Mouse (Mus musculus) cortical plate, adult 2 months (tissue): ENCODE data around the gene Tnxb.

Source experiments
- CTCF ChIP-seq: fragments of 200-500 bp; IDR thresholded peaks from 2 replicates; pipeline ENCODE4 v1.5.1; 2011; ENCODE audit warnings: mild to moderate bottlenecking, control low read depth, low read length; ENCODE audit not compliant: insufficient read depth; ENCODE audit errors: extremely low read depth
- POLR2A ChIP-seq: fragments of 200-500 bp; IDR thresholded peaks from 2 replicates; pipeline ENCODE4 v1.6.1; 2011; ENCODE audit warnings: mild to moderate bottlenecking, low read length, control low read depth; ENCODE audit not compliant: insufficient read depth; ENCODE audit errors: extremely low read depth

DNA sequence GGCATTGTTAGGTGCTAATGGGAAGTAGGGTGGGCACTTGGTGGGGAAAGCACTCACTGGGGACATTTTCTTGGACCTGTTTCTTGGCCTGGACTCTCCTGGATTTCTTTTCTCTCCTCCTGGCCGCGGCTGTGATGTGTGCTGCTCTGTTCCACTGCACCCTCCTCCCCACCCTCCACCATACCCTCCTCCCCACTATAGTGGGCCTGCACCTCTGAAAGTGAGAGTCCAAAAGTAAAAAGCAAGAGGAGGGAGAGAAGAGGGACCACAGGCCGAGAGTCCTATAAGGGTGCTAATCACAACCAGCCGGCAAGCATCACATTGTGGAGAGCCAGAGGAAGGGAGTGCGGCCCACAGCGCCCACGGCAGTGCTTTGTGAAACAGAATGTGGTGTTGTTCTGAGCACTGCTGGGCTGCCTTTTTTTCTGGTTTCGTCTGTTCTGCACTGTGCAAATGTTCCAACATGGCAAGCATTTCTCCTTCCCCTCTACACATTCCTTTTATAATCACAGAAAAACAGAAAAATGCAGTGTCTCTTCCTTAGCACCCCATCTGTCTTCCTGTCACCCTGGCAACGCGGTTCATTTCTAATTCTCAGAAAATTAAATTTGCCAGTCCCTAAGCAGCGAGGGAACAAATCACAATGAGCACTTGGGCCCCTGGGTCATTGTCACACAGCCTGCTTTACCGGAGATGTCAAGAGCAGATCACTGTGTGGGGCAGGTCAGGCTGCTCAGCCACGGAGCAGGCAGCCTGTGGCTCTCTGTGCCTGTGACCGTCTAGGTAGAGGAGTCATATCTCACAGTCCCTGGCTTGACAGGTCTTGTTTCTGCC lies 29.5 kb downstream of the Tnxb start:
- TF ChIP-seq POLR2A (0 out of 2 replicates have a peak, but pooled peaks have one; percentile 15), CTCF (no peak)
